Mouse (Mus musculus) intestine, embryonic 16.5 days (tissue): ENCODE data around the gene Il23a. TPM values are rescaled to one million over a fixed set of nuclear protein-coding genes. Genes with fewer than 3 reads are reported as not detected.

Source experiments
- ATAC-seq: fragments of 200-750 bp; cut with Nextera tagmentation; 2 replicates; pipeline ENCODE4 v1.8.0; 2017; ENCODE audit warnings: moderate TSS enrichment, moderate library complexity
- H3K27ac ChIP-seq: fragments of 300-500 bp; sonication (generic); 2 replicates; pipeline ENCODE4 v1.5.1; 2014; ENCODE audit warnings: mild to moderate bottlenecking, low read length
- H3K27me3 ChIP-seq: fragments of 300-500 bp; sonication (generic); replicated peaks from 2 replicates; pipeline ENCODE4 v1.6.1; 2014; ENCODE audit warnings: low read length, control low read depth, mixed read lengths; ENCODE audit not compliant: control insufficient read depth, insufficient read depth
- H3K36me3 ChIP-seq: fragments of 300-500 bp; sonication (generic); 2 replicates; pipeline ENCODE4 v1.6.1; 2014; ENCODE audit warnings: low read length, control low read depth; ENCODE audit not compliant: control insufficient read depth, insufficient read depth
- H3K4me1 ChIP-seq: fragments of 300-500 bp; sonication (generic); 2 replicates; pipeline ENCODE4 v1.6.1; 2014; ENCODE audit warnings: low read length, control low read depth, mixed read lengths; ENCODE audit not compliant: control insufficient read depth, insufficient read depth
- H3K4me2 ChIP-seq: fragments of 300-500 bp; sonication (generic); 2 replicates; pipeline ENCODE4 v1.6.1; 2014; ENCODE audit warnings: low read depth, low read length, control low read depth
- H3K4me3 ChIP-seq: fragments of 300-500 bp; sonication (generic); 2 replicates; pipeline ENCODE4 v1.5.1; 2014; ENCODE audit warnings: mild to moderate bottlenecking, low read length
- H3K9ac ChIP-seq: fragments of 300-500 bp; sonication (generic); 2 replicates; pipeline ENCODE4 v1.6.1; 2014; ENCODE audit warnings: low read depth, low read length
- H3K9me3 ChIP-seq: fragments of 300-500 bp; sonication (generic); 2 replicates; pipeline ENCODE4 v1.6.1; 2016; ENCODE audit warnings: low read length, control low read depth; ENCODE audit not compliant: control insufficient read depth
- WGBS: fragments of 180-500 bp; shearing (Covaris S2); extraction: QIAGEN DNeasy Blood & Tissue Kit; methylation state at CpG from one replicate; pipeline ENCODE4 v1.1.7; 2014; 5-methylcytosine and 5-hydroxymethylcytosine counted together
- polyA plus RNA-seq: library from polyadenylated mRNA; unstranded; fragments of >200 nt; fragmentation: Nextera tagmentation; extraction: Ambion mirVana; gene quantifications from 2 replicates; pipeline ENCODE4 v1.2.1, GENCODE M21; 2015

Il23a gene
- polyA plus RNA-seq, 1 experiment from 2014 or later = 0.44 TPM

GRCm38 (mm10) chr10:128258953-128259352 lies 39.6 kb downstream of the Il23a start:
- Histone ChIP-seq H3K9ac (no peak overlapping the region), H3K9me3 (no peaks in the 10 kb centered on the region), H3K4me1 (no peaks in the 10 kb centered on the region), H3K4me2 (no peak overlapping the region), H3K36me3 (no peaks in the 10 kb centered on the region), H3K27me3 (no peaks in the 10 kb centered on the region), H3K4me3 (no peak overlapping the region), H3K27ac (no peak overlapping the region)
- ATAC-seq = no peak
- WGBS = 73% methylated on average over 4 of the region's 4 CpGs

- Histone ChIP-seq H3K27ac (no peak overlapping the region), H3K9ac (no peak overlapping the region), H3K4me2 (no peak overlapping the region), H3K27me3 (no peaks in the 10 kb centered on the region), H3K9me3 (no peaks in the 10 kb centered on the region), H3K4me3 (no peak overlapping the region), H3K4me1 (no peaks in the 10 kb centered on the region), H3K36me3 (no peaks in the 10 kb centered on the region)
- WGBS = 84% methylated on average over 8 of the region's 8 CpGs
- ATAC-seq = no peak
These were observed 42.2 kb downstream of the Il23a start for GRCm38 (mm10) chr10:128256328-128256727.

- WGBS = 84% methylated on average over 8 of the region's 8 CpGs
- Histone ChIP-seq H3K27ac (no peak overlapping the region), H3K9ac (no peak overlapping the region), H3K4me2 (no peak overlapping the region), H3K9me3 (no peaks in the 10 kb centered on the region), H3K27me3 (no peaks in the 10 kb centered on the region), H3K4me3 (no peak overlapping the region), H3K36me3 (no peaks in the 10 kb centered on the region), H3K4me1 (no peaks in the 10 kb centered on the region)
- ATAC-seq = no peak
These were observed 42.6 kb downstream of the Il23a start for GRCm38 (mm10) chr10:128255925-128256324.

GRCm38 (mm10) chr10:128253677-128254255 lies 44.8 kb downstream of the Il23a start, which contains the start of gene Apon:
TSS of gene Apon (plus strand) at chr10:128254096.
- no peak within 1 kb of the TSS for H3K4me3 ChIP-seq
- no peaks in the 10 kb centered on the region for H3K9me3 ChIP-seq
- no peak within 1 kb of the TSS for H3K4me2 ChIP-seq
- 0 out of 2 replicates have a peak, but pooled peaks have one; percentile 46 for ATAC-seq
- no peak within 1 kb of the TSS for H3K27ac ChIP-seq
- WGBS = 79% methylated on average over 4 of the region's 4 CpGs
- peaks cover 3% of the 10 kb centered on the region; the same call in 1 of the 2 replicates for H3K36me3 ChIP-seq
- no peak within 1 kb of the TSS for H3K9ac ChIP-seq
- H3K27me3 ChIP-seq = no peaks in the 10 kb centered on the region
- no peaks in the 10 kb centered on the region for H3K4me1 ChIP-seq

GRCm38 (mm10) chr10:128250565-128250964 lies 48.0 kb downstream of the Il23a start:
- Histone ChIP-seq H3K4me1 (no peaks in the 10 kb centered on the region), H3K36me3 (peaks cover 6% of the 10 kb centered on the region; the same call in 1 of the 2 replicates), H3K4me3 (no peak overlapping the region), H3K27ac (no peak overlapping the region), H3K27me3 (no peaks in the 10 kb centered on the region), H3K4me2 (no peak overlapping the region), H3K9me3 (no peaks in the 10 kb centered on the region), H3K9ac (no peak overlapping the region)
- 90% methylated on average over 13 of the region's 13 CpGs for WGBS
- no peak for ATAC-seq

- no peaks in the 10 kb centered on the region for H3K4me1 ChIP-seq
- no peaks in the 10 kb centered on the region for H3K27me3 ChIP-seq
- no peak overlapping the region for H3K4me3 ChIP-seq
- H3K9me3 ChIP-seq = no peaks in the 10 kb centered on the region
- H3K9ac ChIP-seq = no peak overlapping the region
- 85% methylated on average over 17 of the region's 17 CpGs for WGBS
- H3K36me3 ChIP-seq = peaks cover 6% of the 10 kb centered on the region; the same call in 1 of the 2 replicates
- peak overlapping the region; percentile 58; the same call in 1 of the 2 replicates for H3K27ac ChIP-seq
- ATAC-seq = 0 out of 2 replicates have a peak, but pooled peaks have one; percentile 56
- H3K4me2 ChIP-seq = no peak overlapping the region
These were observed 51.4 kb downstream of the Il23a start for GRCm38 (mm10) chr10:128247020-128247732.

Other genes with a start within 250 kb of the Il23a start
- gene Ptges3, start 239.8 kb downstream of the Il23a start, polyA plus RNA-seq = 371 and 401 TPM in 2 replicates
- gene Atp5b, start 215.5 kb downstream of the Il23a start, polyA plus RNA-seq = 3,551 and 3,599 TPM in 2 replicates
- 9.6 and 10.1 TPM in 2 replicates for gene Baz2a, start 207.2 kb downstream of the Il23a start, polyA plus RNA-seq
- 24.9 and 25.2 TPM in 2 replicates for gene Rbms2, start 118.5 kb downstream of the Il23a start, polyA plus RNA-seq
- 2.2 and 2.8 TPM in 2 replicates for gene Gls2, start 104.3 kb downstream of the Il23a start, polyA plus RNA-seq
- 36.1 and 40.1 TPM in 2 replicates for gene Spryd4, start 86.9 kb downstream of the Il23a start, polyA plus RNA-seq
- 0.06 TPM in 1 of 2 replicates, not detected in the other for gene Mip, start 72.9 kb downstream of the Il23a start, polyA plus RNA-seq
- gene Timeless, start 66.7 kb downstream of the Il23a start, polyA plus RNA-seq = 29.0 and 33.3 TPM in 2 replicates
- 0.18 and 0.20 TPM in 2 replicates for gene Apon, start 44.7 kb downstream of the Il23a start, polyA plus RNA-seq
- 1.5 and 3.5 TPM in 2 replicates for gene Apof, start 30.1 kb downstream of the Il23a start, polyA plus RNA-seq
- 16.4 and 18.0 TPM in 2 replicates for gene Stat2, start 28.2 kb downstream of the Il23a start, polyA plus RNA-seq
- gene Pan2, start 4.6 kb upstream of the Il23a start, polyA plus RNA-seq = 24.7 and 25.5 TPM in 2 replicates
- gene Cnpy2, start 23.7 kb upstream of the Il23a start, polyA plus RNA-seq = 295 and 297 TPM in 2 replicates
- gene Cs, start 39.0 kb upstream of the Il23a start, polyA plus RNA-seq = 334 and 347 TPM in 2 replicates
- gene Coq10a, start 70.2 kb upstream of the Il23a start, polyA plus RNA-seq = 2.5 and 3.3 TPM in 2 replicates
- 6.7 and 7.2 TPM in 2 replicates for gene Ankrd52, start 78.4 kb upstream of the Il23a start, polyA plus RNA-seq
- 207 and 242 TPM in 2 replicates for gene Slc39a5, start 102.5 kb upstream of the Il23a start, polyA plus RNA-seq
- gene Nabp2, start 112.7 kb upstream of the Il23a start, polyA plus RNA-seq = 104 TPM in 2 replicates
- gene Rnf41, start 112.9 kb upstream of the Il23a start, polyA plus RNA-seq = 43.2 and 43.3 TPM in 2 replicates
- 46.6 and 51.1 TPM in 2 replicates for gene Smarcc2, start 160.5 kb upstream of the Il23a start, polyA plus RNA-seq
- gene Myl6, start 195.4 kb upstream of the Il23a start, polyA plus RNA-seq = 1,841 and 1,876 TPM in 2 replicates
- gene Myl6b, start 199.9 kb upstream of the Il23a start, polyA plus RNA-seq = 2.8 TPM in 2 replicates
- 24.4 and 25.7 TPM in 2 replicates for gene Esyt1, start 227.1 kb upstream of the Il23a start, polyA plus RNA-seq
- gene Zc3h10, start 249.0 kb upstream of the Il23a start, polyA plus RNA-seq = 13.3 and 13.6 TPM in 2 replicates